Mouse (Mus musculus) myocyte (in vitro differentiated cells): ENCODE measurements around the gene Adamts10.

ENCODE experiments used
- CEBPB ChIP-seq: IDR thresholded peaks from 2 replicates; pipeline ENCODE4 v1.6.1; 2011; ENCODE audit warnings: mild to moderate bottlenecking, moderate library complexity; ENCODE audit not compliant: poor library complexity, insufficient read depth, severe bottlenecking
- E2F4 ChIP-seq: IDR thresholded peaks from one replicate; pipeline ENCODE4 v1.6.1; 2011; ENCODE audit warnings: mild to moderate bottlenecking, control low read depth, moderate library complexity; ENCODE audit not compliant: insufficient read depth
- MAX ChIP-seq: IDR thresholded peaks from one replicate; pipeline ENCODE4 v1.6.1; 2011; ENCODE audit warnings: low read depth, mild to moderate bottlenecking, control low read depth
- MYOD1 ChIP-seq, 3 experiments: IDR thresholded peaks; one replicate each; pipeline ENCODE4 v1.6.1; 2011; ENCODE audit warnings: control low read depth in 2 of 3, low read depth in 2 of 3, mild to moderate bottlenecking in 2 of 3, moderate library complexity in 1 of 3; ENCODE audit not compliant: insufficient read length in 2 of 3, control insufficient read depth in 1 of 3
- MYOG ChIP-seq, 3 experiments: IDR thresholded peaks; one replicate each; pipeline ENCODE4 v1.6.1; 2011; ENCODE audit warnings: control low read depth in 2 of 3, low read depth in 2 of 3, mild to moderate bottlenecking in 2 of 3; ENCODE audit not compliant: insufficient read length in 2 of 3, control insufficient read depth in 1 of 3, insufficient read depth in 1 of 3
- POLR2A ChIP-seq: IDR thresholded peaks from one replicate; pipeline ENCODE4 v1.6.1; 2011; ENCODE audit warnings: low read depth, mild to moderate bottlenecking, control low read depth, moderate library complexity; ENCODE audit not compliant: insufficient read length
- POLR2AphosphoS2 ChIP-seq: IDR thresholded peaks from one replicate; pipeline ENCODE4 v1.6.1; 2011; ENCODE audit warnings: low read depth, control low read depth; ENCODE audit not compliant: insufficient read length
- USF1 ChIP-seq: IDR thresholded peaks from one replicate; pipeline ENCODE4 v1.6.1; 2011; ENCODE audit warnings: low read depth, mild to moderate bottlenecking, control low read depth, moderate library complexity

- TF ChIP-seq MYOG (IDR thresholded peaks at IDR 0.05; ENCODE audit: control insufficient read depth in 1 of 3, insufficient read depth in 1 of 3, insufficient read length in 2 of 3, low read depth in 2 of 3) (no peak), POLR2A (no peak), MYOD1 (IDR thresholded peaks at IDR 0.05; ENCODE audit: control insufficient read depth in 1 of 3, insufficient read length in 2 of 3, low read depth in 2 of 3) (no peak), CEBPB (no peak), E2F4 (no peak), MAX (no peak), POLR2AphosphoS2 (no peak), USF1 (no peak)
Observed at GRCm38 (mm10) chr17:33512441-33513415, 11.3 kb upstream of the Adamts10 start.
